Mouse (Mus musculus): ENCODE measurements at regions not wholly inside any gene's neighbourhood (a gene's known extent, or its start where the extent isn't known, plus 50 kb on each side); places are given as distances from the start of the nearest gene placed in this dataset.
"Not testable (repeated sequence)": the region's sequence is repeated elsewhere in the genome, so short reads cannot be mapped to it uniquely, and the experiment has no call there.

GRCm38 (mm10) chr17:58820588-58821195 lies 170.5 kb downstream of the Pdzph1 start:
- in situ Hi-C loops (cut with MboI, MseI): no loop called here

- in situ Hi-C loops (cut with MboI, MseI): no loop called here
These were observed 171.8 kb downstream of the Pdzph1 start for GRCm38 (mm10) chr17:58819339-58819738.

- in situ Hi-C loops (cut with MboI, MseI): not testable (repeated sequence)
These were observed 215.7 kb downstream of the Pdzph1 start for GRCm38 (mm10) chr17:58775451-58775850.

- in situ Hi-C loops (cut with MboI, MseI): no loop called here
These were observed 217.6 kb downstream of the Pdzph1 start for GRCm38 (mm10) chr17:58773595-58773994.

GRCm38 (mm10) chr17:58765141-58765540 lies 226.0 kb downstream of the Pdzph1 start:
- in situ Hi-C loops (cut with MboI, MseI): no loop called here

GRCm38 (mm10) chr17:58749000-58749399 lies 242.2 kb downstream of the Pdzph1 start:
- in situ Hi-C loops (cut with MboI, MseI): loop anchor here (10.0 kb wide), 1 partner anchor 234 kb away; no protein-coding TSS in a partner anchor

- in situ Hi-C loops (cut with MboI, MseI): loop anchor here (10.0 kb wide), 1 partner anchor 233 kb away; no protein-coding TSS in a partner anchor
These were observed 242.9 kb downstream of the Pdzph1 start for GRCm38 (mm10) chr17:58748264-58748663.

GRCm38 (mm10) chr17:58710748-58711478 lies 280.3 kb downstream of the Pdzph1 start:
- in situ Hi-C loops (cut with MboI, MseI): no loop called here

- in situ Hi-C loops (cut with MboI, MseI): loop anchor here (10.0 kb wide), 1 partner anchor 1365 kb away; no protein-coding TSS in a partner anchor
These were observed 301.0 kb downstream of the Pdzph1 start for GRCm38 (mm10) chr17:58690211-58690610.

GRCm38 (mm10) chr17:58672291-58672690 lies 318.9 kb downstream of the Pdzph1 start:
- in situ Hi-C loops (cut with MboI, MseI): loop anchor here (10.0 kb wide), 1 partner anchor 863 kb away; no protein-coding TSS in a partner anchor

GRCm38 (mm10) chr17:58668036-58668435 lies 323.1 kb downstream of the Pdzph1 start:
- in situ Hi-C loops (cut with MboI, MseI): no loop called here

GRCm38 (mm10) chr17:58643793-58644192 lies 347.4 kb downstream of the Pdzph1 start:
- in situ Hi-C loops (cut with MboI, MseI): no loop called here

- in situ Hi-C loops (cut with MboI, MseI): no loop called here
These were observed 348.9 kb downstream of the Pdzph1 start for GRCm38 (mm10) chr17:58642273-58642672.

GRCm38 (mm10) chr17:58598911-58599310 lies 392.3 kb downstream of the Pdzph1 start:
- in situ Hi-C loops (cut with MboI, MseI): no loop called here

GRCm38 (mm10) chr17:58596661-58597060 lies 394.5 kb downstream of the Pdzph1 start:
- in situ Hi-C loops (cut with MboI, MseI): no loop called here

- in situ Hi-C loops (cut with MboI, MseI): no loop called here
These were observed 403.2 kb downstream of the Pdzph1 start for GRCm38 (mm10) chr17:58587946-58588345.

- in situ Hi-C loops (cut with MboI, MseI): no loop called here
These were observed 418.3 kb downstream of the Pdzph1 start for GRCm38 (mm10) chr17:58572885-58573284.

Measured in T-helper 1 cell (primary cell).